Mouse (Mus musculus) fat pad, adult 2 months (tissue): ENCODE measurements around the gene Hnrnpf.

ENCODE experiments used
- DNase-seq: peaks from one replicate; pipeline ENCODE4 v3.0.0-alpha.2; 2011; ENCODE audit warnings: low read depth, low spot score; ENCODE audit errors: extremely low read depth

The Hnrnpf gene

GRCm38 (mm10) chr6:117920659-117921640 lies 20.8 kb downstream of the Hnrnpf start:
- no peak for DNase-seq

GRCm38 (mm10) chr6:117922041-117922440 lies 21.9 kb downstream of the Hnrnpf start:
- DNase-seq = no peak

DNA sequence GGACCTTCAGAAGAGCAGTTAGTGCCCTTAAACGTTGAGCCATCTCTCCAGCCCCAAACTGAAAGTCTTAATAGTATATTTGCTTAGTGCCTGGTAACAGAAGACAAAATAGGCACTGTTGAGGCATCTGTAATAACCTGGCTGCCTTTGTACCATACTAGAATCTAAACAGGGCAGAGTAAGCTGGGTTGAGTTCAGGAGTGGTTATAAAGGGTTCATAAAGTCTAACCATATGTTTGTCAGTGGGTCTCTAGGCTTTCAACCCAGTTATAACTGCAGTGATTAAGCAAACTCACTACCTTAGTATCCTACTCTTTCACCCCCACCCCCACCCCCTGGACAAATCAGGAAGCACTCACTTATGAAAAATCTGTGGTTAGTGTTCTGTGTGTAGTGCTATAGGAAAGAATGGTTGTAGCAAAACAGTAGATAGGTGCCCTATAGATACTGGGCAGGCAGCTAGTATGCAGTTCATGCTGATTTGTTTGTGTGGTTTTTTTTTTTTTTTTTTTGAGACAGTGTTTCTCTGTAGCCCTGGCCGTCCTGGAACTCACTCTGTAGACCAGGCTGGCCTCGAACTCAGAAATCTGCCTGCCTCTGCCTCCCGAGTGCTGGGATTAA lies 26.9 kb downstream of the Hnrnpf start:
- no peak for DNase-seq

GRCm38 (mm10) chr6:117927955-117928354 lies 27.8 kb downstream of the Hnrnpf start:
- DNase-seq = no peak

- no peak for DNase-seq
Measured at GRCm38 (mm10) chr6:117928746-117929145, 28.6 kb downstream of the Hnrnpf start.

GRCm38 (mm10) chr6:117929945-117930655 lies 30.0 kb downstream of the Hnrnpf start:
- DNase-seq = no peak

DNA sequence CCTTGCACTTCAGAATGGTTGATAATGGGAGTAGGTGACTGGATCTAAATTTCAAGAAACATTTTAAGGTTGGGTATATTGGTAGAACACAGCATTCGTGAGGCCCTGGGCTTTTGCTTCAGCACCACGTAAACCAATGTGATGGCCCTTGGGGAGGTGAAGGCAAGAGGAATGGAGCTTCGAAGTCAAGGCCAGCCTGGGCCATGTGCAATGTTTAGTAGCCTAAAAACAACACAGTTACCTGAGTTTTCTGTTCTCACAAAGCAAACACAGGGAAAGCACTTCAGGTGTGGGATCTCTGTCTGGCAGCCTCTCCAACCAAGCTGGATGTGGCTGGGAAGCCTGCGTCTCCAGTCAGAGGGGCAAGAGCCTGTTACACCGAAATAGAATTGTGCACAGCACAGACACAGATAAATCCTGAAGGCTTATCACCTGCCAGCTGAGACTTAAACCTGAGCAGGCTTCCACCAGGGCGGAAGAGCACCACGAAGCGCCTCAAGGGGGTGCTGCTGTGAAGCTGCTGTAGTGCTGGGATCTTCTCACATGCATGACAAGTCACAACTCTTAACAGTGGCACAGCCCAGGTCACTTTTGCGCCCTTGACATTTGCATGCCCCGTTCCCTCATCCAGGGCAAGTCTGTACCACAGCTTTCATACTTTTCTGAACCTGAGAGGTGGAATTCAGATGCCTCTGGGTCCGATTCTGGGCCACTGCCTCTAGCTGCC lies 32.4 kb downstream of the Hnrnpf start:
- DNase-seq = no peak

GRCm38 (mm10) chr6:117934301-117934700 lies 34.2 kb downstream of the Hnrnpf start:
- DNase-seq = no peak

DNA sequence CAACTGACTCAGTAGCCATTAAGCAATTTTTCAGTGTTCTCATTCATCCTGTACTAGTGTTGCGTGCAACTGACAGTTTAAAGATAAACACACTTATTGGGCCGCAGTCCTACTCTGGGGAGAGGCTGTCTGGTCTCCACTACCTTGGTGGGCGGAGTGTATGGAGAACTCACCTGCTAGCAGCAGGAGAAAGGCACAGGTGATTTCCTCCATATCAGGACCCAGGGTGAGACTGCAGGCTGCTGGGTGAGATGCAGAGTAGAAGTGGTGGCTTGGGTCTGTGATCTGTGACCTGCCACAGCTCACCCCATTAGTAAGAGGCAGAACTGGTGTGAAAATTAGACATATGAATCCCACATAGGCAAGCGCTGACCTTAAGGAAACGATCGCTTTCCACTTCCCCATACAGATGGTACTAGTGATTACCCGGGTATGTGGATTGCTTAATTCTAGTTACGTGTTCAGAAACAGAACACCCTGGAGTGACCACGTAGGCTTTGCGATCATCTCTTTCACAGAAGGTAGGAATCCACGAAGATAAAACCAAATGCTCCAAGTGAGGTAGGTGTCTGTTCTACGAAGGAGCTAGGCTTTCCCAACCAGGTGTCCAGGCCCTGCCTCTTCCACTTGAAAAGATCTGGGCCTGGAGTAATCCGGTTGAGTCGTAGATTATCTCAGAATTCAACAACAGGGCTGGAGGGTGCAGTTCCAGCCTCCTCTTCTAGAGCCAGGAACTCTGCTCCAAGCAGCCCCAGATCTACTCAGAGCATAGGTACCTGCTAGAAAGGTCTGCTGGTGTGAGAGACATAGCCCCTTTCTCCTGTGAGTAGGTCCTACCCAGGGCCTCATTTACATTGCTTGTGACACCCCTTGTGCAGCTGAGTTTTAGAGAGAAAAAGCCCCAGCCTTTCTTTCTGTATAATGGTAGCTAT lies 35.8 kb downstream of the Hnrnpf start:
- DNase-seq = no peak

GRCm38 (mm10) chr6:117937222-117937932 lies 37.3 kb downstream of the Hnrnpf start, which contains the start of gene Fxyd4:
Fxyd4 (minus strand) TSS chr6:117937692.
- no peak for DNase-seq

- DNase-seq = no peak
Measured at GRCm38 (mm10) chr6:117938951-117939350, 38.8 kb downstream of the Hnrnpf start.

DNA sequence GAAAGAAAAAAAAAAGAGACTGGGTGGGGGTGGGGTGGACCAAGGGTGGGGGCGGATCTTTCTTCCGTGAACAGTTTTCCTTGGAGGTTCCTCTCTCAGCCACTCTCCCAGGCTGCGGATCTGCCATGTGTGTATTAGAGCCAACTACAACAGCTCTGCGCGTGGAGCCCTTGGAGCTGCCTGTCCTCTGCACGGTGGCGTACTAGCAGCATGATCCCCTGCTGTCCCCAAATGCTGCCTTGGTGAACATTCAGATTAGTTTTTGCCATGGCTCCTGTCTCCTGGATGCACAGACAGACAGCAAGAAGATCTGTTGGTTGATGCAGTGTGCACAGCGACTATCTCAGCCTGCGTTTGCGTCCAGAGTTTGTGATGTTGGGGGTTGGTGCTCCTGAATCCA lies 42.6 kb downstream of the Hnrnpf start:
- DNase-seq = no peak

DNA sequence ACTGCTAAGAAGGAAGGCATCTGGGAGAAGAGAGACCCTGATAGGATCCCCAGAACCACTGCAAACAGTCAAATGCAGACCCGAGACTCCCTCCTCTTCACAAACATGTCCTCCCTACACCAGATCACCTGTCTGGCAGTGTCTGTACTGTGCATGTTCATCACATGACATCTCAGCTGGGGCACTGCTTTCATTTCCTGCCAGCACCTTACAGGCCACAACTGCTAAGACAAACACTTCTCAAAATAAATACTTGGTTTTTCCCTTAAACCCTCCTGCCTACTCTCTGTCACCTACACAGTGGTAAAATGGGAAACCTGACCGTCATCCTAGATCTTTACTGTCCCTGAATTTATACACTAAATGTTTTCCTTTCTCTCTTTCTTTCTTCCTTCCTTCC lies 43.8 kb downstream of the Hnrnpf start:
- DNase-seq = no peak

- DNase-seq = no peak
Measured at GRCm38 (mm10) chr6:117952330-117952729, 52.2 kb downstream of the Hnrnpf start.

DNA sequence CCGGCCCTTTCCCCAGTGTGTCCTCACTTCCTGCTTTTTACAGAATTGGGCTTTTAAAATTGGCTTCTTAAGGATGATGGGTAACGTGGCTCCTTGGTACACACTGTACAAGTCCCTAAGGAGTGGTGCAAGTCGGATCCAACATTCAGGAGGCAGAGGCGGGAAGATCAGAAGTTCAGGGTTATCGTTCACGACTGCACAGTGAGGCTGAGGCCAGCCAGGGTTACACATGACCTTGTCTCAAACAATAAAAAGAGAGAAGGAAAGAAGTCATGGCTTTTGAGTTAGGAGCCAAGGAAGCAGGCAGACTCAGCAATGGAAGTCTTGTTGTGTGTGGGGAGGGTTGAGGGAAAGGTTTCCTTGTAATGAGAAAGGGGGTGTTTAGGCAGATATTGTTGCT lies 56.0 kb downstream of the Hnrnpf start:
- DNase-seq = no peak

GRCm38 (mm10) chr6:117956851-117957501 lies 56.9 kb downstream of the Hnrnpf start:
- no peak for DNase-seq

DNA sequence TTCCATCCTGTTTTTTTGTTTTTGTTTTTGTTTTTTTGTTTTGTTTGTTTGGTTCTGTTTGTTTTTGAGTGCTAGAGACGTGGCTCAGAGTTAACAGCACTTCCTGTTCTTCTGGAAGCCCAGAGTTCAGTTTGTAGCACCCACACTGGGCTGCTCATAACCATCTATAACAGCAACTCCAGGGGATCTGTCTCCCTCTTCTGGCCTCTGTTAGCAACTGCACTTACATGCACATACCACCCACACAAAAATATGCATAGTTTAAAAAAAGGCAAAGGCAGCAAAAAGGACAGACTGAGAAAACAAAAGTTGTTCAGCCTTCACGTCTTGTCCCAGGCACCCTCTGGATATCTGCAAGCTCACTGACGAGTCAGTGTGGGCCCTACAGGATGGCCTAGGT lies 63.1 kb downstream of the Hnrnpf start:
- DNase-seq = no peak

GRCm38 (mm10) chr6:117966729-117967128 lies 66.6 kb downstream of the Hnrnpf start:
- DNase-seq = no peak
